ENCODE assay signal across 23 mouse cellular contexts in the genomic region with DNA sequence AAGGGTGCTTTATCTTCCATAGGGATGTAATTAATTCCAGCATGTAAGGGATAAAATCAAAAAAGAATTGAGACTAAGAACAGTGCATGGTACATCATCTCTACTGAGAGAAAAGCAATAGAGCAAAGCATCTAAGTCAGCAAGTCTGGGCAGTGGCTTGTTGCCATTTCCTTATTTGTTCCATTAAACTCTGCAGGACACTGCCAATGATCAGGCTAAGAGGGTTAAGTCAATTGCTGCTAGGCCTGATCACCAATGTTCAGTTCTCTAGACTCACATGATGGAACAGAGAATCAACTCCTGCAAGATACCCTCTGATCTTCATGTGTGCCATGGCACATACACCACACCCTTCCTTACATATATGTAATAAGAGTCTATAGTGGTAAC. TPM values are rescaled to one million over a fixed set of nuclear protein-coding genes. Genes with fewer than 3 reads are reported as not detected.
DNase-seq lines count a peak whose midpoint lies in the region; ATAC-seq and TF ChIP-seq lines count a peak whose summit lies in the region.
"Had no signal": no experiment of that assay in that cellular context is flagged by ENCODE, and none has a peak within 500 bp of the region (broad histone marks: within the 10 kb centered on the region; RNA-seq: fewer than 3 reads in every experiment).

No protein-coding gene starts in this region.

- no peak overlapping the region for H3K4me3 ChIP-seq in heart, adult 2 months
- H3K4me3 ChIP-seq: embryonic facial prominence, embryonic 12.5 days; forebrain, embryonic 13.5 days; gastrocnemius, adult 2 months; heart, embryonic 15.5 days; hindbrain, embryonic 13.5 days had no signal

- H3K9ac ChIP-seq in heart, adult 2 months (ENCODE audit: low read depth, low read length), result no peak overlapping the region
- H3K9ac ChIP-seq: embryonic facial prominence, embryonic 12.5 days; forebrain, embryonic 13.5 days; heart, embryonic 15.5 days; hindbrain, embryonic 13.5 days had no signal

- no peak for TF ChIP-seq POLR2A in heart, adult 2 months (IDR thresholded peaks at IDR 0.05; ENCODE audit: insufficient read depth, low read depth, low read length)

- TF ChIP-seq EP300 in heart, adult 2 months (IDR thresholded peaks at IDR 0.05; ENCODE audit: insufficient read depth, low read depth, low read length), result no peak

- intact Hi-C loops in heart, adult 2 months (cut with DNase I), result no loop called here

- H3K36me3 ChIP-seq in heart, adult 2 months (ENCODE audit: control insufficient read depth, insufficient read depth, low read length), result no peaks in the 10 kb centered on the region
- H3K36me3 ChIP-seq: embryonic facial prominence, embryonic 12.5 days; G1E; heart, embryonic 15.5 days; hindbrain, embryonic 13.5 days had no signal

- no peak for DNase-seq in cerebellum, postnatal 4 days (ENCODE audit: low spot score in 2 of 2)
- DNase-seq in brain, adult 2 months (ENCODE audit: low read depth, low spot score), result peak; percentile 58
- DNase-seq in cerebellum, adult 8-10 months, result peak; percentile 27
- peak; percentile 2 to 20 for DNase-seq in cerebellum, postnatal 36 days
- no peak for DNase-seq in left cerebral cortex, adult 8-10 months (ENCODE audit: low spot score in 2 of 2)
- no peak for DNase-seq in heart, adult 2 months
- DNase-seq: adrenal gland, adult 8-10 months; adrenal gland, postnatal 36 days; B cell, adult 2 months; gastrocnemius, adult 2 months; heart, adult 18-20 months; heart, postnatal 14 days; kidney, adult 11 months had no signal

- peak; percentile 86 for ATAC-seq in cerebellum, adult (ENCODE audit: insufficient number of reproducible peaks, low FRiP score, low TSS enrichment)
- ATAC-seq: CD4-positive, CD25-positive, alpha-beta regulatory T cell, adult 4 months; forebrain, embryonic 13.5 days; hindbrain, postnatal 0 days had no signal

- H3K27me3 ChIP-seq in heart, adult 2 months (ENCODE audit: control insufficient read depth, insufficient read depth, low read length), result no peaks in the 10 kb centered on the region
- H3K27me3 ChIP-seq: embryonic facial prominence, embryonic 12.5 days; forebrain, embryonic 13.5 days; heart, embryonic 15.5 days; hindbrain, embryonic 13.5 days had no signal

- H3K27ac ChIP-seq in heart, adult 2 months, result no peak overlapping the region
- H3K27ac ChIP-seq: embryonic facial prominence, embryonic 12.5 days; forebrain, embryonic 13.5 days; gastrocnemius, adult 2 months; heart, embryonic 15.5 days; hindbrain, embryonic 13.5 days; hindbrain, postnatal 0 days had no signal

- H3K79me2 ChIP-seq in heart, adult 2 months (replicated peaks; ENCODE audit: control insufficient read depth, insufficient read depth, low read length), result no peaks in the 10 kb centered on the region

- TF ChIP-seq CTCF in heart, adult 2 months (IDR thresholded peaks at IDR 0.05), result no peak

- H3K4me1 ChIP-seq in heart, adult 2 months (ENCODE audit: control insufficient read depth, insufficient read depth, low read length), result no peaks in the 10 kb centered on the region
- H3K4me1 ChIP-seq: embryonic facial prominence, embryonic 12.5 days; forebrain, embryonic 13.5 days; heart, embryonic 15.5 days; hindbrain, embryonic 13.5 days had no signal

RNA-seq across cellular contexts. Expression of a gene that starts 57.1 kb away (rescaled TPM):
- 1 to 10 TPM; 1.8 to 2.7 (median 2.2) TPM for total RNA-seq in left cerebral cortex, adult 8-10 months (2022)
- total RNA-seq in heart, adult 2 months (2021), result 10 to 100 TPM in 1 of 2 experiments, 1 to 10 TPM in 1; 9.9 to 11.6 TPM
- 4.3 and 8.3 TPM in 2 replicates for polyA plus RNA-seq in heart, adult 2 months (2012; rRNA removed)
- total RNA-seq: common myeloid progenitor, adult 5-6 weeks; hematopoietic stem cell, adult 5-6 weeks had no signal
- polyA plus RNA-seq: CD4-positive, CD25-positive, alpha-beta regulatory T cell, adult 4 months; G1E had no signal

Comparison
In these comparisons a context has a peak if more than half of its experiments do, and no peak if none do; other contexts are left out.
1. DNase-seq: peak in brain, adult 2 months (single experiment), cerebellum, adult 8-10 months (single experiment) and cerebellum, postnatal 36 days (2 of 2); none in cerebellum, postnatal 4 days (0 of 2), left cerebral cortex, adult 8-10 months (0 of 2) and heart, adult 2 months (0 of 2).